Comparison of ENCODE assay signal across 12 mouse cellular contexts in the genomic region with DNA sequence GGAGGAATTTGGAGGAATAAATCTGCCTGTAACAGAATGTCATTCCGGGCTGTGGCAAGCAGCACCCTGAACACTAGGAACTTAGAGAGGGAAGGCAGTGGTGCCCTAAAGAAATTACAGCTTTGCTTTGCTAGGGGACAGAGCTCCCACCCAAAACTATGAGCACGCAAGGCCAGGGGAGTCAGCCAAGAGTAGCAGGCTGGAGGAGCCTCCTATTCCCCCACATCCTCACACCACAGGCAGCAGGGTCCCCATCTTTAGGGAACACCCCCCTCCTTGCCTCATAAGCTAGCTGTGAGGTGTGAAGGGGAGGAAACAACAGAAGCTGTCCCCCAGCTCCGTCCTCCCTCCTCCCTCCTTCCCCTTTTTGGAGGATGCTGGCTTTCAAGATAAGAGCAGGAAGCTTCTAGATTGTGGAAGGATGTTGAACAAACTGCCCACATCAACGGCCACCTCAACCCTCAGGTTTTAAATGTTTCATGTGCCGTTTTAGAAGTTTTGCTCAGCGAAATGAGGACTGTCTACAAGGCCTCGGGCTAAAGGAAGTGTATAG.
DNase-seq lines count a peak whose midpoint lies in the region; ATAC-seq lines count a peak whose summit lies in the region.
"Had no signal": no experiment of that assay in that cellular context is flagged by ENCODE, and none has a peak within 500 bp of the region (broad histone marks: within the 10 kb centered on the region; RNA-seq: fewer than 3 reads in every experiment).

No protein-coding gene starts in this region.

- H3K4me3 ChIP-seq in heart, embryonic 10.5 days: no peak overlapping the region
- H3K4me3 ChIP-seq in liver, embryonic 13.5 days (replicated peaks): no peak overlapping the region
- H3K4me3 ChIP-seq: left cerebral cortex, adult 2 months had no signal

- no peak for DNase-seq in heart, embryonic 10.5 days (ENCODE audit: low spot score)
- no peak for DNase-seq in heart, postnatal 36 days
- DNase-seq in thymus, postnatal 14 days: peak; percentile 11
- DNase-seq in thymus, adult 18-20 months: no peak
- DNase-seq in liver, embryonic 13.5 days: peak; percentile 57
- no peak for DNase-seq in adrenal gland, postnatal 25 days
- DNase-seq: cerebellum, adult 9-11 months had no signal

- H3K9me3 ChIP-seq in heart, embryonic 10.5 days: no peaks in the 10 kb centered on the region
- H3K9me3 ChIP-seq in liver, embryonic 13.5 days (replicated peaks): no peaks in the 10 kb centered on the region

- peaks cover 62% of the 10 kb centered on the region for H3K4me1 ChIP-seq in heart, embryonic 10.5 days
- peaks cover 100% of the 10 kb centered on the region for H3K4me1 ChIP-seq in liver, embryonic 13.5 days (replicated peaks)

- H3K4me2 ChIP-seq in liver, embryonic 13.5 days: peak overlapping the region; percentile 49

- 0 out of 2 replicates have a peak overlapping the region, but pooled peaks have one; percentile 60 for H3K27ac ChIP-seq in heart, embryonic 10.5 days
- H3K27ac ChIP-seq in liver, embryonic 13.5 days: peak overlapping the region; percentile 75
- H3K27ac ChIP-seq: left cerebral cortex, adult 2 months had no signal

- 32% methylated on average over 7 of the region's 7 CpGs for WGBS in heart, embryonic 10.5 days
- 6% methylated on average over 7 of the region's 7 CpGs for WGBS in liver, embryonic 13.5 days (ENCODE audit: insufficient replicate concordance)

- peaks cover 11% of the 10 kb centered on the region; the same call in 1 of the 2 replicates for H3K27me3 ChIP-seq in heart, embryonic 10.5 days (ENCODE audit: insufficient read depth, poor library complexity, severe bottlenecking)
- H3K27me3 ChIP-seq in liver, embryonic 13.5 days: no peaks in the 10 kb centered on the region

- H3K36me3 ChIP-seq in heart, embryonic 10.5 days: no peaks in the 10 kb centered on the region
- no peaks in the 10 kb centered on the region for H3K36me3 ChIP-seq in liver, embryonic 13.5 days

- intact Hi-C loops in heart, postnatal 36 days (cut with DNase I): no loop called here

- ATAC-seq in liver, embryonic 13.5 days (ENCODE audit: low read depth): peak; percentile 9
- ATAC-seq in CD4-positive, CD25-positive, alpha-beta regulatory T cell, adult 4 months: no peak
- ATAC-seq in erythroblast, adult 5-6 weeks (replicated peaks; ENCODE audit: low FRiP score, poor library complexity, severe bottlenecking): no peak
- ATAC-seq: forebrain, embryonic 14.5 days; inflammation-experienced regulatory T-cells, adult 6 months had no signal

- peak overlapping the region; percentile 37 for H3K9ac ChIP-seq in liver, embryonic 13.5 days

Comparison
In these comparisons a context has a peak if more than half of its experiments do, and no peak if none do; other contexts are left out.
1. DNase-seq: peak in thymus, postnatal 14 days (single experiment) and liver, embryonic 13.5 days (single experiment); none in heart, embryonic 10.5 days (single experiment), heart, postnatal 36 days (0 of 2), thymus, adult 18-20 months (0 of 2) and adrenal gland, postnatal 25 days (single experiment).